Mouse (Mus musculus): ENCODE results near the gene Nsun6. TPM values are rescaled to one million over a fixed set of nuclear protein-coding genes. Genes with fewer than 3 reads are reported as not detected.

Gene Nsun6
- polyA plus RNA-seq (2015; fragmentation: Nextera tagmentation; extraction: Ambion mirVana), result 5.9 and 6.1 TPM in 2 replicates

GRCm38 (mm10) chr2:15054945-15055637, at the start of gene Nsun6:
Gene Nsun6 (minus strand): TSS chr2:15055069.

DNA sequence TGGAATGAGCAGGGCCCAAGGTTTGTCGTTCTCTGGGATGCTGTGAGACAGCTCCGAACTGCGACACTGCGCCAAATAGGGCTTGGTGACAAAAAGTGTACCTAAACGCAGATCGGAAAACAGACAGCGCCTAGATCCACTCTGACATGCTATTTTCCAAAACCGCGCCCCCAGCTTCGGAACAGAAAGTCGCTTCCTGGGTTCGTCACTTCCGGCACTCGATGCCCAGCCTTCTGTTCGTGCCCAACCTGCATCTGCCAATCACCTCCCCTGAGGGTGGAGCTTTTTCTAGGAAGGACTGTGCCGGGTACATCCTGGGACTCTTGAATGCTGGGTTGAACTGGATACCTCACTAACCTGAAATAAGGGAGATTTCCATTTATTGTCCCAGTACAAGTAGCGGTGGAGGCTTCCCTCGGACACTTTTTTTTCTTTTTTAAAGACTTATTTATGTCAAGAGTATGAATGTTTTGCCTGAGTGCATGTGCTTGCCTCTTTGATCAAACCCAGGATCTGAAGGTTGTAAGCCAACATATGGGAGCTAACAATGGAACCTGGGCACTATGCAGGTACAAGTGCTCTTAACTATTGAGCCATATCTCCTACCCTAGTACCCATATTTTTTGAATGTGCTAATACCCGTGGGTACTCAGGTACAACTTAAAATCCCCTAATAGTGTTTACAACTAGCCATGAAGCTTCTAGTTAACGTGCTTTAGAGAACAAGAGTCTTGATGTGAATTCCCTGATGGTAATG, 5.6 kb downstream of the Nsun6 start, which contains the start of gene Arl5b:
Arl5b (plus strand) TSS at position 279 of the 757 bp plus-strand sequence.

Other genes starting within 250 kb of the Nsun6 start
- gene Arl5b, start 5.7 kb downstream of the Nsun6 start, polyA plus RNA-seq (2015; fragmentation: Nextera tagmentation; extraction: Ambion mirVana), result 11.0 and 12.8 TPM in 2 replicates